Mouse (Mus musculus): Measurements from ENCODE around the gene Sptlc2. TPM values are rescaled to one million over a fixed set of nuclear protein-coding genes. Genes with fewer than 3 reads are reported as not detected.

The Sptlc2 gene
- polyA plus RNA-seq, 1 experiment = 0.80 TPM

- Histone ChIP-seq H3K36me3 (ENCODE audit: control insufficient read depth) (peaks cover 2% of the 10 kb centered on the region), H3K9me3 (ENCODE audit: control insufficient read depth, low read length) (no peaks in the 10 kb centered on the region), H3K4me1 (ENCODE audit: control insufficient read depth) (no peaks in the 10 kb centered on the region), H3K4me3 (replicated peaks) (no peak overlapping the region), H3K27me3 (ENCODE audit: control insufficient read depth) (no peaks in the 10 kb centered on the region)
- TF ChIP-seq TAL1 (IDR thresholded peaks at IDR 0.05; ENCODE audit: low read length) (no peak), GATA1 (IDR thresholded peaks at IDR 0.05; ENCODE audit: low read length) (no peak)
These were observed 26.0 kb downstream of the Sptlc2 start for GRCm38 (mm10) chr12:87362111-87362510.

- H3K36me3 ChIP-seq (ENCODE audit: control insufficient read depth) = peaks cover 12% of the 10 kb centered on the region
- no peaks in the 10 kb centered on the region for H3K27me3 ChIP-seq (ENCODE audit: control insufficient read depth)
- no peaks in the 10 kb centered on the region for H3K9me3 ChIP-seq (ENCODE audit: control insufficient read depth, low read length)
- no peaks in the 10 kb centered on the region for H3K4me1 ChIP-seq (ENCODE audit: control insufficient read depth)
- H3K4me3 ChIP-seq (replicated peaks) = no peak overlapping the region
- TF ChIP-seq TAL1 (IDR thresholded peaks at IDR 0.05; ENCODE audit: low read length) = no peak
- TF ChIP-seq GATA1 (IDR thresholded peaks at IDR 0.05; ENCODE audit: low read length) = no peak
These were observed 40.1 kb downstream of the Sptlc2 start for GRCm38 (mm10) chr12:87348029-87348428.

GRCm38 (mm10) chr12:87347511-87347910 lies 40.6 kb downstream of the Sptlc2 start:
- H3K36me3 ChIP-seq (ENCODE audit: control insufficient read depth) = peaks cover 12% of the 10 kb centered on the region

GRCm38 (mm10) chr12:87343084-87343605 lies 45.0 kb downstream of the Sptlc2 start:
- no peak for TF ChIP-seq GATA1 (IDR thresholded peaks at IDR 0.05; ENCODE audit: low read length)
- no peak for TF ChIP-seq TAL1 (IDR thresholded peaks at IDR 0.05; ENCODE audit: low read length)
- Histone ChIP-seq H3K36me3 (ENCODE audit: control insufficient read depth) (peaks cover 15% of the 10 kb centered on the region), H3K4me1 (ENCODE audit: control insufficient read depth) (no peaks in the 10 kb centered on the region), H3K27me3 (ENCODE audit: control insufficient read depth) (no peaks in the 10 kb centered on the region), H3K9me3 (ENCODE audit: control insufficient read depth, low read length) (no peaks in the 10 kb centered on the region), H3K4me3 (replicated peaks) (no peak overlapping the region)

More at GRCm38 (mm10) chr12:87347511-87347910, 40.6 kb downstream of the Sptlc2 start:
- Histone ChIP-seq H3K27me3 (ENCODE audit: control insufficient read depth) (no peaks in the 10 kb centered on the region), H3K4me3 (replicated peaks) (no peak overlapping the region), H3K9me3 (ENCODE audit: control insufficient read depth, low read length) (no peaks in the 10 kb centered on the region), H3K4me1 (ENCODE audit: control insufficient read depth) (no peaks in the 10 kb centered on the region)
- no peak for TF ChIP-seq GATA1 (IDR thresholded peaks at IDR 0.05; ENCODE audit: low read length)
- TF ChIP-seq TAL1 (IDR thresholded peaks at IDR 0.05; ENCODE audit: low read length) = no peak

- Histone ChIP-seq H3K4me3 (replicated peaks) (no peak overlapping the region), H3K36me3 (ENCODE audit: control insufficient read depth) (peaks cover 6% of the 10 kb centered on the region), H3K4me1 (ENCODE audit: control insufficient read depth) (no peaks in the 10 kb centered on the region), H3K9me3 (ENCODE audit: control insufficient read depth, low read length) (no peaks in the 10 kb centered on the region), H3K27me3 (ENCODE audit: control insufficient read depth) (no peaks in the 10 kb centered on the region)
- TF ChIP-seq GATA1 (IDR thresholded peaks at IDR 0.05; ENCODE audit: low read length) (no peak), TAL1 (IDR thresholded peaks at IDR 0.05; ENCODE audit: low read length) (no peak)
These were observed 50.1 kb downstream of the Sptlc2 start for GRCm38 (mm10) chr12:87338082-87338481.

GRCm38 (mm10) chr12:87334886-87335285 lies 53.3 kb downstream of the Sptlc2 start:
- Histone ChIP-seq H3K4me3 (replicated peaks) (no peak overlapping the region), H3K36me3 (ENCODE audit: control insufficient read depth) (peaks cover 7% of the 10 kb centered on the region), H3K9me3 (ENCODE audit: control insufficient read depth, low read length) (no peaks in the 10 kb centered on the region), H3K4me1 (ENCODE audit: control insufficient read depth) (no peaks in the 10 kb centered on the region), H3K27me3 (ENCODE audit: control insufficient read depth) (no peaks in the 10 kb centered on the region)
- TF ChIP-seq GATA1 (IDR thresholded peaks at IDR 0.05; ENCODE audit: low read length) (no peak), TAL1 (IDR thresholded peaks at IDR 0.05; ENCODE audit: low read length) (no peak)

GRCm38 (mm10) chr12:87333794-87334193 lies 54.4 kb downstream of the Sptlc2 start:
- no peaks in the 10 kb centered on the region for H3K9me3 ChIP-seq (ENCODE audit: control insufficient read depth, low read length)
- no peak for TF ChIP-seq GATA1 (IDR thresholded peaks at IDR 0.05; ENCODE audit: low read length)
- no peak for TF ChIP-seq TAL1 (IDR thresholded peaks at IDR 0.05; ENCODE audit: low read length)
- H3K4me1 ChIP-seq (ENCODE audit: control insufficient read depth) = no peaks in the 10 kb centered on the region
- H3K4me3 ChIP-seq (replicated peaks) = no peak overlapping the region
- H3K36me3 ChIP-seq (ENCODE audit: control insufficient read depth) = peaks cover 7% of the 10 kb centered on the region
- H3K27me3 ChIP-seq (ENCODE audit: control insufficient read depth) = no peaks in the 10 kb centered on the region

- no peak for TF ChIP-seq GATA1 (IDR thresholded peaks at IDR 0.05; ENCODE audit: low read length)
- no peak for TF ChIP-seq TAL1 (IDR thresholded peaks at IDR 0.05; ENCODE audit: low read length)
- Histone ChIP-seq H3K4me3 (replicated peaks) (no peak overlapping the region), H3K9me3 (ENCODE audit: control insufficient read depth, low read length) (no peaks in the 10 kb centered on the region), H3K4me1 (ENCODE audit: control insufficient read depth) (no peaks in the 10 kb centered on the region), H3K36me3 (ENCODE audit: control insufficient read depth) (peaks cover 7% of the 10 kb centered on the region), H3K27me3 (ENCODE audit: control insufficient read depth) (no peaks in the 10 kb centered on the region)
These were observed 55.6 kb downstream of the Sptlc2 start for GRCm38 (mm10) chr12:87332511-87332910.

- Histone ChIP-seq H3K4me3 (replicated peaks) (no peak overlapping the region), H3K4me1 (ENCODE audit: control insufficient read depth) (no peaks in the 10 kb centered on the region), H3K36me3 (ENCODE audit: control insufficient read depth) (peaks cover 7% of the 10 kb centered on the region), H3K27me3 (ENCODE audit: control insufficient read depth) (no peaks in the 10 kb centered on the region), H3K9me3 (ENCODE audit: control insufficient read depth, low read length) (no peaks in the 10 kb centered on the region)
- no peak for TF ChIP-seq TAL1 (IDR thresholded peaks at IDR 0.05; ENCODE audit: low read length)
- no peak for TF ChIP-seq GATA1 (IDR thresholded peaks at IDR 0.05; ENCODE audit: low read length)
These were observed 56.2 kb downstream of the Sptlc2 start for GRCm38 (mm10) chr12:87331908-87332307.

- TF ChIP-seq GATA1 (IDR thresholded peaks at IDR 0.05; ENCODE audit: low read length) (no peak), TAL1 (IDR thresholded peaks at IDR 0.05; ENCODE audit: low read length) (no peak)
- Histone ChIP-seq H3K36me3 (ENCODE audit: control insufficient read depth) (peaks cover 7% of the 10 kb centered on the region), H3K4me3 (replicated peaks) (no peak overlapping the region)
These were observed 57.1 kb downstream of the Sptlc2 start for GRCm38 (mm10) chr12:87331053-87331456.

More at GRCm38 (mm10) chr12:87331053-87331456, 57.1 kb downstream of the Sptlc2 start:
- no peaks in the 10 kb centered on the region for H3K27me3 ChIP-seq (ENCODE audit: control insufficient read depth)
- H3K4me1 ChIP-seq (ENCODE audit: control insufficient read depth) = no peaks in the 10 kb centered on the region
- no peaks in the 10 kb centered on the region for H3K9me3 ChIP-seq (ENCODE audit: control insufficient read depth, low read length)

Measured in erythroblast, embryonic 14.5 days (primary cell).